Mouse (Mus musculus) olfactory bulb, adult 2 months (tissue): Measurements from ENCODE around the gene Sfxn5.

Experiments used
- CTCF ChIP-seq: fragments of 200-500 bp; IDR thresholded peaks from 2 replicates; pipeline ENCODE4 v1.5.1; 2012; ENCODE audit warnings: low read depth, mild to moderate bottlenecking, low read length, moderate library complexity; ENCODE audit not compliant: insufficient read depth
- POLR2A ChIP-seq: fragments of 200-500 bp; IDR thresholded peaks from 2 replicates; pipeline ENCODE4 v1.6.1; 2012; ENCODE audit warnings: mild to moderate bottlenecking, low read depth, low read length, moderate library complexity; ENCODE audit not compliant: insufficient read depth

DNA sequence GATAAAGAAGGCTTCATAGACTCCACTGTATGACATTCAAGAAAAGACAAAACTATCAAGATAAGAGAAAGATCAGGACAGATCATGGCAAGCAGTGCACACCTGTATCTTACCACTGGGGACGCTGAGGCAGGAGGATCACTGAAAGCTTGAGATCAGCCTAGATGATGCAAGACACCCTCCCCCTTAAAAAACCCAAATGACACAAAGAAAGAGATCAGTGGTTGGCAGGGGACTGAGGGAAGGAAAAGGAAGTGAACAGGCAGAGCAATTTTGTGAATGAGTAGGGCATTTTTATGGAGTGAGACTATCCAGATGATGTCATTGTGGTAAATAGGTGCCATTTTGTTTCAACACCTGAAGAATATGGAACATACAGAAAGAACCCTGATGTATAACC lies 16.9 kb upstream of the Sfxn5 start:
- TF ChIP-seq CTCF: no peak
- no peak for TF ChIP-seq POLR2A
